Mouse (Mus musculus) gastrocnemius, adult 8-10 months (tissue): ENCODE data around the gene Hamp. TPM values are rescaled to one million over a fixed set of nuclear protein-coding genes. Genes with fewer than 3 reads are reported as not detected.
A peak's percentile ranks its signal among the peaks of the same experiment; 100 is the strongest.
"Not testable (repeated sequence)": the region's sequence is repeated elsewhere in the genome, so short reads cannot be mapped to it uniquely, and the experiment has no call there.

Source experiments
- DNase-seq, 2 experiments: peaks; one replicate each; pipeline ENCODE4 v3.0.0; 2022; ENCODE audit warnings: low spot score in 2 of 2
- total RNA-seq, 4 experiments: library from RNA; stranded (reverse); gene quantifications; 2 replicates each; pipeline ENCODE4 v1.2.4; 2022

Hamp gene
- total RNA-seq, 4 experiments from 2014 or later, result 0.86 TPM; not detected in 3

GRCm38 (mm10) chr7:30956357-30956751 is 12.5 kb upstream of the Hamp start:
- DNase-seq, result peak in 1 of 2 experiments; percentile 31

DNA sequence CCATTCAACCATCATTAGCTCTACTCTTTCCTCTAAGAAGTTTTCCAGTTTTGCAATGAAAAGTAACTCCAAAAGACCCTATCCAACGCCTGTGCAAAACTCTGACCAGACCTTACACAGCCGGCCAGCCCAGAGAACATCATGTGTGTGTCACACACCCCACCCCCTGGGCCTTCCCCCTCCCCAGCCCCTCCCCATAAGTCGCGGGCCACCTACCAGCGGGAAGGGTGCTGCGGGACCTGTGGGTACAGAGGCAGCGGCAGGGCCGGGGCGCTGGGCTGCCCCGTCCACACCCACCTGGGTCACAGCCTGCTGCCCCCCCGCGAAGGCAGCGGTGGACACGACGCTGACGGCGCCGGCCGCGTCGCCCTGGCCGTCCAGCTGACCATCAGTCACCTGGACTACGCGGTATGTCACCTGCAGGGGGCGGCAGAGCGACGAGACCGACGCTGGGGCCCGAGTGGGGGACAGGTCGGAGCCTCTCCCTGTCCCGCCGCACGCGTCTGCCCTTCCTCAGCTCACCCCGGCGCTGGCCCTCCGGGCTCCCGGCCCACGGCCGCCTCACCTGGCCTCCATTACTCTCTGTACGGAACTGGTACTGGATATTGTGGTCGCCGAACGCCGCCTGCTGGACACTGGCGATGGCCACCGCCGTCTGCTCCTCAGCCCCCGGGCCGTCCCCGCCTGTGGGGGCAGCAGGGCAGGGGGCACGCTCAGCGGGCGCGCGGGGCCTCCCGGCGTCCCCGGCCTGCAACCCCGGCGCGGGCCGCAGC is 11.9 kb upstream of the Hamp start:
- peak; percentile 84 to 89 for DNase-seq

- no peak for DNase-seq
Observed at GRCm38 (mm10) chr7:30954971-30955520, 11.2 kb upstream of the Hamp start.

DNA sequence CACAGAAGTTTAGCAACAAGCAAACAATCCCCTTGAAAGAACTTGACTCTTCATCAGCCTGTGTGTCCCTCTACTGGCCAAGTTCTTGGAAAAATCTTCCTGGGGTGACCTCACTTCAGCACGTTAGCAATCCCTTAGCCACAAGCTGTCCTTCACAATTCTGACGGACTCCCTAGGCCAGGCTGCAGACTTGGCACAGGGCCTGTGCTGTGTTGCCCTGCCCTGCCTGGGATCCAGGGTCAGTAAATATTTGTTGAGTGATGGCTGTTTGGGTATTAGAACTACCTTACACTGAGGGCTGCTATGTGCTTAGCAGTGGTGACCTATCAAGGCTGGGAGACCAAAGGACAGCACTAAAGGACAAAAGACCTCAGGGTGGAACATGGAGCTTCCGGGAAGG is 10.2 kb upstream of the Hamp start:
- no peak for DNase-seq

DNA sequence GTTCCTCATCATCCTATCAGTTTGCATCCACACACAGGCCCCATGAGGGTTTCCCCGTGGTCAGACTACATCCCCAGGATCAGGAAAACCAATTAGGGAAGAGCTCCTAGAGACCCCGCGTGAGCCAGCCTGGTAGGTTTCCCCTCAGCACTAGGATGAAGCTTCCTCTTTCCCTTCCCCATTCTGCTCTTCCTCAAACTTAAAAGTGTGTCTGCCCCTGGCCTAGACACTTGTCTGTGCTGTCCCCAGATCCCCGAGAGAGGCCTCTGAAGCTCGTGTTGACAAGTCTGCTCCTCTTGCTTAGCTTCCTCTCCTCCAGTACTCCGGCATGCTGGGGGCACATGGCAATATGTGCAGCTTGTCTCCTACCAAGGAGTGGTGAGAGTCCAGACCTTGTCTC is 9.6 kb upstream of the Hamp start:
- no peak for DNase-seq

GRCm38 (mm10) chr7:30952441-30953265 is 8.8 kb upstream of the Hamp start:
- no peak for DNase-seq

DNA sequence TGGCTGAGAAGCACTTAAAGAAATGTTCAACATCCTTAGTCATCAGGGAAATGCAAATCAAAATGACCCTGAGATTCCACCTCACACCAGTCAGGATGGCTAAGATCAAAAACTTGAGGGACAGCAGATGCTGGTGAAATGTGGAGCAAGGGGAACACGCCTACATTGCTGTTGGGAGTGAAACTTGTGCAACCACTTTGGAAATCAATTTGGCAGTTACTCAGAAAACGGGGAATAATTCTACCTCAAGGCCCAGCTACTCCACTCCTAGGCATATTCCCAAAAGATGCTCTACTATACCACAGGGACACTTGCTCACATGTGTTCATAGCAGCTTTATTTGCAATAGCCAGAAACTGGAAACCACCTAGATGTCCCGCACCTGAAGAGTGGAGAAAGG is 6.1 kb upstream of the Hamp start:
- not testable (repeated sequence) for DNase-seq

- no peak for DNase-seq
Observed at GRCm38 (mm10) chr7:30945876-30946275, 2.0 kb upstream of the Hamp start.

DNA sequence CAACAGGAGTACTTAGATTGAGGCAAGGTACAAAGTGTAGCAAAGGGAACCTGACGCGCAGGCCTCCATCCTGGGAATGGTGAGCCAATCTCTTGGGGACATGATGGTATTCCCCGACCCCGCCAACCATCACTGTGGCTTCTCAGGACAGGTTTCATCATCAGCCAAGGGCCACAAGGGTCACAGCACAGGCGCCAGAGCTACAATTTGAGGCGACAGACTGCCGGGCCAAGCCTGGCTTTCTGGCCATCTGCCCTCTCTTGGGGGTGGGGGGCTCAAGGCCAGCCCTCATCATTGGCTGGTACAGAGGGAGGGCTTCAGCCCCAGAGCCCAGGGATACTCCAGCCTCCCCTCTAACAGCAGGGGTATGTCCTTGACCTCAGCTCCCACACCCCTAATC is 1.6 kb upstream of the Hamp start:
- DNase-seq, result not testable (repeated sequence)

GRCm38 (mm10) chr7:30944706-30945105 is 874 bp upstream of the Hamp start:
- DNase-seq, result not testable (repeated sequence)

DNA sequence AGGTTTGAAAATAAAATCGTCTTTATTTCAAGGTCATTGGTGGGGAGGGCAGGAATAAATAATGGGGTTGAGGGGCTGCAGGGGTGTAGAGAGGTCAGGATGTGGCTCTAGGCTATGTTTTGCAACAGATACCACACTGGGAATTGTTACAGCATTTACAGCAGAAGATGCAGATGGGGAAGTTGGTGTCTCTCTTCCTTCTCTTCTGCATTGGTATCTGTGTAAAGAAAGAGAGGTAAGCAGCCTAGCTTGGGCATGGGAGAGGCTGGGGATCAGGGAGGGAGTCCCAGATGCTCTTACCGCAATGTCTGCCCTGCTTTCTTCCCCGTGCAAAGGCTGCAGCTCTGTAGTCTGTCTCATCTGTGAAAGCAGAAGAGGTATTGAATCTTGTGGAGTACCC is 1.5 kb downstream of the Hamp start:
- not testable (repeated sequence) for DNase-seq

DNA sequence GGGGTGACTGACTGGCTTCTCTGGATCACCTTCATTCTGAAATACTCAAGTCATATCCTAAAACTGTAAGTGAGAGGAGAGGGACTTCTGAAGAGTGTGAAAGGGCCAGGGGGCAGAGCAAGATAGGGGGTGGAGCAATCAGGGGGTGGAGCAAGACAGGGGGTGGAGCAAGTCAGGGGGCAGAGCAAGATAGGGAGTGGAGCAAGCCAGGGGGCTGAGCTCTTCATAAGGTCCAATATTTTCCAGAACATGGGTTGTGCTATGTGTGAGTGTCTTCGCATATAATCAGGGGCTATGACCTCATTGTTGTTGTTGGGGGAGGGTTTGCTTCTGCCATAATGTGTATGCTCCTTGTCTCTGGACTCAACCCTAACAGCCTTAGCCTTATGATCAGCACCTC is 3.8 kb downstream of the Hamp start:
- DNase-seq, result not testable (repeated sequence)

- not testable (repeated sequence) for DNase-seq
Observed at GRCm38 (mm10) chr7:30935422-30936099, 8.3 kb downstream of the Hamp start.

GRCm38 (mm10) chr7:30924581-30924980 is 19.3 kb downstream of the Hamp start, which contains the start of gene Hamp2:
Gene Hamp2, minus strand, starts transcription at chr7:30924681.
- DNase-seq, result not testable (repeated sequence)

- no peak for DNase-seq
Observed at GRCm38 (mm10) chr7:30924071-30924470, 19.8 kb downstream of the Hamp start.

DNA sequence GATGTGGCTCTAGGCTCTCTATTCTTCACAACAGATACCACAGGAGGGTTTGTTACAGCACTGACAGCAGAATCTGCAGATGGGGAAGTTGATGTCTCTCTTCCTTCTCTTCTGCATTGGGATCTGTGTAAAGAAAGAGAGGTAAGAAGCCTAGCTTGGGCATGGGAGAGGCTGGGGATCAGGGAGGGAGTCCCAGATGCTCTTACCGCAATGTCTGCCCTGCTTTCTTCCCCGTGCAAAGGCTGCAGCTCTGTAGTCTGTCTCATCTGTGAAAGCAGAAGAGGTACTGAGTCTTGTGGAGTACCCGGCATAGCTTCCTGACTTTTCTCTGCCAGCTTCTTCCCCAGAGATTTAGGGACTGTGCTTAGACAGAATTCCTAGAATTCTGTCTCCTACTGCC is 21.3 kb downstream of the Hamp start:
- not testable (repeated sequence) for DNase-seq

DNA sequence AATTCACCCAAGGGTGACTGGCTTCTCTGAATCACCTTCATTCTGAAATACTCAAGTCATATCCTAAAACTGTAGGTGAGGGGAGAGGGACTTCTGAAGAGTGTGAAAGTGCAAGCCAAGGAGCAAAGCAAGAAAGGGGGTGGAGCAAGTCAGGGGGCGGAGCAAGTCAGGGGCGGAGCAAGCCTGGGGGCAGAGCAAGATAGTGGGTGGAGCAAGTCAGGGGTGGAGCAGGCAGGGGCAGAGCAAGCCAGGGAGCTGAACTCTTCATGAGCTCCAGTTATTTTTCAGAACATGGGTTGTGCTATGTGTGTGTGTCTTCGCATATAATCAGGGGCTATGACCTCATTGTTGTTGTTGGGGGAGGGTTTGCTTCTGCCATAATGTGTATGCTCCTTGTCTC is 23.6 kb downstream of the Hamp start:
- DNase-seq, result no peak

- no peak for DNase-seq
Observed at GRCm38 (mm10) chr7:30917219-30917618, 26.6 kb downstream of the Hamp start.

DNA sequence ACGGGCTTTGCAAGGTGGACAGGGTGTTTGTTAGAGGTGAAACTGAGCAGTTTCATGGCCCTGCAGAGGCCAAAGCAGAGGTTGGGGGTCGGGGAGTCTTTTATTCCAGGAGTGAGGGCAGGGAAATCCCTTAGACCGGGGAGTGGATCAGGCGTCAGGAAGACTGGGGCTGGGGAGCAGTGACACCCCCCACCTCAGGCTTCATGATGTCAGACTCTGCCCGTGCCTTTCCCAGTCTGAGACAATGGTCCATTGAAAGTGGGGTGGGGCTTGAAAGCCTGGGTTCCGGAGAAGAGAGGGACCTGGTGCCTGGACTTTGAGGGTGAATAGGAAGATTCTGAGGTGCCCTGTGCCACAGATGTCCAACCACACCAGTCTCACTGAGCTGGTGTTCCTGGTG is 27.1 kb downstream of the Hamp start:
- no peak for DNase-seq

DNA sequence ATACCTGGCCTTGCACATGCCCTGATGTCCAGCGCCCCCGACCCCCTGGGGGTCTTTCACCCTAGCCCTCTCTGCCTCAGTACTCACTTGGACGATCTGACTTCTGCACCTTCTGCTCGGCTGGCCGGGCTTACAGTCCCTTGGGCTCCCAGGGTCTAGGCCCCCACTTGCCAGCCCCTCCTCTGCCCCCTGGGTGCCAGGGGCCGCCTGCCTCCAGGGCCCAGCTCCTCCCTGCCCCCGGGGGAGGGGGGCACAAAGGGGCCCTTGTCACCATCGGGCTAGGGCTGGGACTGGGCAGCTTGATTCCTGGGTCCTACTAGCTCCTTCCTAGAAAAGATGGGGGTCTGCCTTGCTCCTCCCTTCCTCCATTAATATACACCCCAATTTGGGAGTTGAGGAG is 29.1 kb downstream of the Hamp start, which contains the start of gene Mag:
Mag (minus strand) TSS at position 142 of the 400 bp plus-strand sequence.
- no peak for DNase-seq

DNA sequence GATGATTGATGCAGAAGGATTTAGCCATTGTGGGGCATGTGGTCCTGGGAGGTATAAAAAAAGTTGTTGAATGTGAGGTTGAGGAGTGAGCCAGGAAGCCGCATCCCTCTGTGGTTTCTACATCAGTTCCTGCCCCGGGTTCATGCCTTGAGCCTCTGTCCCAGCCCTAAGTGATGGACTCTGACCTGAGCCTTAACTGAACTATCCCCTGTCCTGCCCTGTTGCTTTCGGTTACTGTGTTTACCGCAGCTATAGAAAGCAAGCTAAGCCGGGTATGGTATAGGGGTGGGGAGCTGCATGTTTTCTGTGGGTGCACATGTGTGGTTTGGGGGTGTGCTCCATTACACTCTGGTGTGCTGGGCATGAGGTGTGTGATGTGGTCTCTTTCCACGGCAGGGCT is 34.1 kb downstream of the Hamp start:
- no peak for DNase-seq
